Mouse (Mus musculus) liver, adult 2 months (tissue): ENCODE data around the gene Pnpla6.

Source experiments
- CTCF ChIP-seq: fragments of 200-500 bp; IDR thresholded peaks from 2 replicates; pipeline ENCODE4 v1.5.1; 2011; ENCODE audit warnings: low read depth, low read length, control low read depth
- POLR2A ChIP-seq: fragments of 200-500 bp; IDR thresholded peaks from 2 replicates; pipeline ENCODE4 v1.6.1; 2011; ENCODE audit warnings: low read length, control low read depth; ENCODE audit not compliant: insufficient read depth; ENCODE audit errors: extremely low read depth

DNA sequence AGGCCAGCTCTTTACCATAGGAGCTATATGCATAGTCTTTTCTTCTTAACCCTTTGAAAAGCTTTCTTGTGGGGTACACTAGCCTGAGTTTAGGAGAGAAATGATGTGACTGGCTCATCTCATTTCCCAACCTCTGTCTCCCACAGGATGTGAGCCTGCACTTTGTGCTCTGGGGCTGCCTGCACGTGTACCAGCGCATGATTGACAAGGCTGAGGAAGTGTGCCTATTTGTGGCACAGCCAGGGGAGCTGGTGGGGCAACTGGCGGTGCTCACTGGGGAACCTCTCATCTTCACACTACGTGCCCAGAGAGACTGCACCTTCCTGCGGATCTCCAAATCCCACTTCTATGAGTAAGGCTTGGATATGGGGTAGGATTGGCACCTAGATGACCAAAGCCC, 15.6 kb downstream of the Pnpla6 start:
- TF ChIP-seq POLR2A (no peak), CTCF (no peak)
